Mouse (Mus musculus): ENCODE measurements at regions not wholly inside any gene's neighbourhood (a gene's known extent, or its start where the extent isn't known, plus 50 kb on each side); places are given as distances from the start of the nearest gene placed in this dataset.

- no peak for TF ChIP-seq POLR2A (IDR thresholded peaks at IDR 0.05; ENCODE audit: low read depth, low read length)
- Histone ChIP-seq H3K27me3 (ENCODE audit: control insufficient read depth, insufficient read depth, low read length) (no peaks in the 10 kb centered on the region), H3K4me3 (ENCODE audit: low read depth, low read length) (no peak overlapping the region), H3K36me3 (ENCODE audit: control insufficient read depth, insufficient read depth, low read length) (no peaks in the 10 kb centered on the region), H3K4me1 (ENCODE audit: control insufficient read depth, insufficient read depth, insufficient read length, low read length) (no peaks in the 10 kb centered on the region), H3K27ac (ENCODE audit: insufficient read depth, low read depth, low read length) (no peak overlapping the region)
- WGBS, result 89% methylated on average over 5 of the region's 5 CpGs
Observed at GRCm38 (mm10) chr14:102706704-102707336, 275.6 kb downstream of the Kctd12 start.

GRCm38 (mm10) chr14:102701108-102701507, 281.3 kb downstream of the Kctd12 start:
- 65% methylated on average over 2 of the region's 2 CpGs for WGBS
- Histone ChIP-seq H3K4me1 (ENCODE audit: control insufficient read depth, insufficient read depth, insufficient read length, low read length) (no peaks in the 10 kb centered on the region), H3K4me3 (ENCODE audit: low read depth, low read length) (no peak overlapping the region), H3K27me3 (ENCODE audit: control insufficient read depth, insufficient read depth, low read length) (no peaks in the 10 kb centered on the region), H3K36me3 (ENCODE audit: control insufficient read depth, insufficient read depth, low read length) (no peaks in the 10 kb centered on the region), H3K27ac (ENCODE audit: insufficient read depth, low read depth, low read length) (no peak overlapping the region)
- TF ChIP-seq CTCF (IDR thresholded peaks at IDR 0.05; ENCODE audit: extremely low read depth, insufficient read length, insufficient replicate concordance, low read depth, low read length), result no peak
- no peak for TF ChIP-seq POLR2A (IDR thresholded peaks at IDR 0.05; ENCODE audit: low read depth, low read length)

GRCm38 (mm10) chr14:102700457-102700856, 282.0 kb downstream of the Kctd12 start:
- TF ChIP-seq POLR2A (IDR thresholded peaks at IDR 0.05; ENCODE audit: low read depth, low read length) (no peak), CTCF (IDR thresholded peaks at IDR 0.05; ENCODE audit: extremely low read depth, insufficient read length, insufficient replicate concordance, low read depth, low read length) (no peak)
- no peaks in the 10 kb centered on the region for H3K27me3 ChIP-seq (ENCODE audit: control insufficient read depth, insufficient read depth, low read length)
- H3K4me1 ChIP-seq (ENCODE audit: control insufficient read depth, insufficient read depth, insufficient read length, low read length), result no peaks in the 10 kb centered on the region
- 81% methylated on average over 6 of the region's 6 CpGs for WGBS
- H3K4me3 ChIP-seq (ENCODE audit: low read depth, low read length), result no peak overlapping the region
- no peaks in the 10 kb centered on the region for H3K36me3 ChIP-seq (ENCODE audit: control insufficient read depth, insufficient read depth, low read length)
- no peak overlapping the region for H3K27ac ChIP-seq (ENCODE audit: insufficient read depth, low read depth, low read length)

- no peak overlapping the region for H3K4me3 ChIP-seq (ENCODE audit: low read depth, low read length)
- no peak for TF ChIP-seq CTCF (IDR thresholded peaks at IDR 0.05; ENCODE audit: extremely low read depth, insufficient read length, insufficient replicate concordance, low read depth, low read length)
- no peak for TF ChIP-seq POLR2A (IDR thresholded peaks at IDR 0.05; ENCODE audit: low read depth, low read length)
- H3K36me3 ChIP-seq (ENCODE audit: control insufficient read depth, insufficient read depth, low read length), result no peaks in the 10 kb centered on the region
- WGBS, result 74% methylated on average over 3 of the region's 3 CpGs
- H3K27me3 ChIP-seq (ENCODE audit: control insufficient read depth, insufficient read depth, low read length), result no peaks in the 10 kb centered on the region
- H3K27ac ChIP-seq (ENCODE audit: insufficient read depth, low read depth, low read length), result no peak overlapping the region
- no peaks in the 10 kb centered on the region for H3K4me1 ChIP-seq (ENCODE audit: control insufficient read depth, insufficient read depth, insufficient read length, low read length)
Observed at GRCm38 (mm10) chr14:102699015-102699414, 283.4 kb downstream of the Kctd12 start.

- no peaks in the 10 kb centered on the region for H3K27me3 ChIP-seq (ENCODE audit: control insufficient read depth, insufficient read depth, low read length)
- H3K36me3 ChIP-seq (ENCODE audit: control insufficient read depth, insufficient read depth, low read length), result no peaks in the 10 kb centered on the region
- H3K4me1 ChIP-seq (ENCODE audit: control insufficient read depth, insufficient read depth, insufficient read length, low read length), result no peaks in the 10 kb centered on the region
- WGBS, result 46% methylated on average over 1 of the region's 1 CpGs
- TF ChIP-seq POLR2A (IDR thresholded peaks at IDR 0.05; ENCODE audit: low read depth, low read length) (no peak), CTCF (IDR thresholded peaks at IDR 0.05; ENCODE audit: extremely low read depth, insufficient read length, insufficient replicate concordance, low read depth, low read length) (no peak)
- H3K4me3 ChIP-seq (ENCODE audit: low read depth, low read length), result no peak overlapping the region
- H3K27ac ChIP-seq (ENCODE audit: insufficient read depth, low read depth, low read length), result no peak overlapping the region
Observed at GRCm38 (mm10) chr14:102686791-102687190, 295.6 kb downstream of the Kctd12 start.

- 72% methylated on average over 5 of the region's 5 CpGs for WGBS
- Histone ChIP-seq H3K27ac (ENCODE audit: insufficient read depth, low read depth, low read length) (no peak overlapping the region), H3K36me3 (ENCODE audit: control insufficient read depth, insufficient read depth, low read length) (no peaks in the 10 kb centered on the region), H3K4me1 (ENCODE audit: control insufficient read depth, insufficient read depth, insufficient read length, low read length) (peaks cover 2% of the 10 kb centered on the region; the same call in 1 of the 2 replicates), H3K4me3 (ENCODE audit: low read depth, low read length) (no peak overlapping the region), H3K27me3 (ENCODE audit: control insufficient read depth, insufficient read depth, low read length) (no peaks in the 10 kb centered on the region)
- TF ChIP-seq CTCF (IDR thresholded peaks at IDR 0.05; ENCODE audit: extremely low read depth, insufficient read length, insufficient replicate concordance, low read depth, low read length) (no peak), POLR2A (IDR thresholded peaks at IDR 0.05; ENCODE audit: low read depth, low read length) (no peak)
Observed at GRCm38 (mm10) chr14:102676582-102676981, 305.9 kb downstream of the Kctd12 start.

GRCm38 (mm10) chr14:102674635-102675034, 307.8 kb downstream of the Kctd12 start:
- H3K27me3 ChIP-seq (ENCODE audit: control insufficient read depth, insufficient read depth, low read length), result no peaks in the 10 kb centered on the region
- 77% methylated on average over 5 of the region's 5 CpGs for WGBS
- H3K4me3 ChIP-seq (ENCODE audit: low read depth, low read length), result no peak overlapping the region
- H3K4me1 ChIP-seq (ENCODE audit: control insufficient read depth, insufficient read depth, insufficient read length, low read length), result peaks cover 2% of the 10 kb centered on the region; the same call in 1 of the 2 replicates
- no peaks in the 10 kb centered on the region for H3K36me3 ChIP-seq (ENCODE audit: control insufficient read depth, insufficient read depth, low read length)
- H3K27ac ChIP-seq (ENCODE audit: insufficient read depth, low read depth, low read length), result no peak overlapping the region
- no peak for TF ChIP-seq CTCF (IDR thresholded peaks at IDR 0.05; ENCODE audit: extremely low read depth, insufficient read length, insufficient replicate concordance, low read depth, low read length)
- TF ChIP-seq POLR2A (IDR thresholded peaks at IDR 0.05; ENCODE audit: low read depth, low read length), result no peak

All from small intestine, adult 2 months (tissue).